Mouse (Mus musculus): ENCODE measurements around the gene Faim2. TPM values are rescaled to one million over a fixed set of nuclear protein-coding genes. Genes with fewer than 3 reads are reported as not detected.

Faim2 gene
- 10 to 100 TPM; 10.5 to 13.7 TPM for total RNA-seq (2021)
- long read RNA-seq, experiment 1, full-length matches to known transcripts: 1 of 5 reads
- long read RNA-seq, experiment 1, partial matches to known transcripts: 0 of 5 reads
- long read RNA-seq, experiment 1, other reads (novel, unspliced or antisense): 4 of 5 reads
- long read RNA-seq, experiment 2, full-length matches to known transcripts: 5 of 10 reads
- long read RNA-seq, experiment 2, partial matches to known transcripts: 2 of 10 reads
- long read RNA-seq, experiment 2, other reads (novel, unspliced or antisense): 3 of 10 reads

GRCm38 (mm10) chr15:99527629-99528353 lies at the start of gene Faim2:
Gene Faim2 (minus strand): TSS chr15:99528165.
- DNase-seq: no peak

GRCm38 (mm10) chr15:99569123-99569522 lies 41.2 kb upstream of the Faim2 start:
- no peak for DNase-seq

GRCm38 (mm10) chr15:99568682-99569081 lies 40.7 kb upstream of the Faim2 start:
- DNase-seq: no peak

GRCm38 (mm10) chr15:99567371-99567770 lies 39.4 kb upstream of the Faim2 start:
- DNase-seq: no peak

- DNase-seq: no peak
Observed at GRCm38 (mm10) chr15:99560246-99560645, 32.3 kb upstream of the Faim2 start.

GRCm38 (mm10) chr15:99558947-99559346 lies 31.0 kb upstream of the Faim2 start:
- DNase-seq: no peak

- DNase-seq: no peak
Observed at GRCm38 (mm10) chr15:99553767-99554166, 25.8 kb upstream of the Faim2 start.

GRCm38 (mm10) chr15:99549901-99550300 lies 21.9 kb upstream of the Faim2 start:
- DNase-seq: no peak

- DNase-seq: no peak
Observed at GRCm38 (mm10) chr15:99547732-99548131, 19.8 kb upstream of the Faim2 start.

- no peak for DNase-seq
Observed at GRCm38 (mm10) chr15:99546596-99546995, 18.6 kb upstream of the Faim2 start.

- DNase-seq: no peak
Observed at GRCm38 (mm10) chr15:99544047-99544446, 16.1 kb upstream of the Faim2 start.

GRCm38 (mm10) chr15:99539891-99540290 lies 11.9 kb upstream of the Faim2 start:
- DNase-seq: no peak

GRCm38 (mm10) chr15:99536889-99537862 lies 9.2 kb upstream of the Faim2 start:
- no peak for DNase-seq

- no peak for DNase-seq
Observed at GRCm38 (mm10) chr15:99532023-99532422, 4.1 kb upstream of the Faim2 start.

- DNase-seq: no peak
Observed at GRCm38 (mm10) chr15:99531146-99531545, 3.2 kb upstream of the Faim2 start.

GRCm38 (mm10) chr15:99526681-99527080 lies 1.3 kb downstream of the Faim2 start:
- no peak for DNase-seq

- no peak for DNase-seq
Observed at GRCm38 (mm10) chr15:99520306-99520705, 7.7 kb downstream of the Faim2 start.

GRCm38 (mm10) chr15:99519626-99520025 lies 8.3 kb downstream of the Faim2 start:
- no peak for DNase-seq

- no peak for DNase-seq
Observed at GRCm38 (mm10) chr15:99517715-99518114, 10.2 kb downstream of the Faim2 start.

- DNase-seq: no peak
Observed at GRCm38 (mm10) chr15:99516715-99517114, 11.2 kb downstream of the Faim2 start.

- DNase-seq: no peak
Observed at GRCm38 (mm10) chr15:99511797-99512525, 16.0 kb downstream of the Faim2 start.

GRCm38 (mm10) chr15:99510621-99511020 lies 17.3 kb downstream of the Faim2 start:
- no peak for DNase-seq

All from adrenal gland, postnatal 10 days (tissue).